Mouse (Mus musculus) small intestine, adult 2 months (tissue): Measurements from ENCODE around the gene Commd1.

Experiments used
- CTCF ChIP-seq: fragments of 200-500 bp; IDR thresholded peaks from 2 replicates; pipeline ENCODE4 v1.5.1; 2012; ENCODE audit warnings: low read depth, mild to moderate bottlenecking, control low read depth, inconsistent platforms, low read length, moderate library complexity, mixed read lengths; ENCODE audit not compliant: insufficient replicate concordance, insufficient read length; ENCODE audit errors: extremely low read depth
- POLR2A ChIP-seq: fragments of 200-500 bp; IDR thresholded peaks from 2 replicates; pipeline ENCODE4 v1.6.1; 2012; ENCODE audit warnings: low read depth, mild to moderate bottlenecking, control low read depth, inconsistent platforms, low read length, moderate library complexity

DNA sequence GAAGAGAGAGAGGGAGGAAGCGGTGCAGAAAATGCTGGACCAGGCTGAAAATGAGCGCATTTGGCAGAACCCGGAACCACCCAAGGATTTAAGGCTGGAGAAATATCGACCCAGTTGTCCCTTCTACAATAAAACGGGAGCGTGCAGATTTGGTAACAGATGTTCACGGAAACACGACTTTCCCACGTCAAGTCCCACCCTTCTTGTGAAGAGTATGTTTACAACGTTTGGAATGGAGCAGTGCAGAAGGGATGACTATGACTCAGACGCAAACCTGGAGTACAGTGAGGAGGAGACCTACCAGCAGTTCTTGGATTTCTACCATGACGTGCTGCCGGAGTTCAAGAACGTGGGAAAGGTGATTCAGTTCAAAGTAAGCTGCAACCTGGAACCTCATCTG, 8.6 kb downstream of the Commd1 start:
- no peak for TF ChIP-seq CTCF
- no peak for TF ChIP-seq POLR2A
